Mouse (Mus musculus): ENCODE measurements around the gene Trp53i11. TPM values are rescaled to one million over a fixed set of nuclear protein-coding genes. Genes with fewer than 3 reads are reported as not detected.

Gene Trp53i11
- 53.6 and 69.0 TPM in 2 replicates for polyA plus RNA-seq (2014; fragmentation: Nextera tagmentation; extraction: Ambion mirVana)

- H3K9ac ChIP-seq (replicated peaks; ENCODE audit: low read length), result peak within 1 kb of the TSS; percentile 86
- peak; percentile 91 for ATAC-seq (replicated peaks; ENCODE audit: insufficient number of reproducible peaks, low FRiP score, low TSS enrichment, low read depth)
- H3K36me3 ChIP-seq (replicated peaks; ENCODE audit: control insufficient read depth, insufficient read depth, low read depth, low read length), result no peaks in the 10 kb centered on the region
- H3K9me3 ChIP-seq (replicated peaks; ENCODE audit: control insufficient read depth, low read length), result no peaks in the 10 kb centered on the region
- H3K4me3 ChIP-seq (ENCODE audit: low read depth, low read length), result peak within 1 kb of the TSS; percentile 82
- H3K27me3 ChIP-seq (ENCODE audit: control insufficient read depth, insufficient read depth, low read length), result peaks cover 2% of the 10 kb centered on the region; the same call in 1 of the 2 replicates
- H3K4me1 ChIP-seq (ENCODE audit: control insufficient read depth, insufficient read depth, low read length), result peaks cover under 1% of the 10 kb centered on the region
- DNase-seq (ENCODE audit: low spot score), result peak; percentile 85
- peak within 1 kb of the TSS; percentile 65 for H3K27ac ChIP-seq (replicated peaks; ENCODE audit: low read depth, low read length)
- H3K4me2 ChIP-seq (ENCODE audit: low read depth, low read length), result peak within 1 kb of the TSS; percentile 97
- under 1% methylated on average over 43 of the region's 69 CpGs for WGBS
Observed at GRCm38 (mm10) chr2:93187323-93187996, at the start of gene Trp53i11. Gene Trp53i11, plus strand, starts transcription at chr2:93187548.

DNA sequence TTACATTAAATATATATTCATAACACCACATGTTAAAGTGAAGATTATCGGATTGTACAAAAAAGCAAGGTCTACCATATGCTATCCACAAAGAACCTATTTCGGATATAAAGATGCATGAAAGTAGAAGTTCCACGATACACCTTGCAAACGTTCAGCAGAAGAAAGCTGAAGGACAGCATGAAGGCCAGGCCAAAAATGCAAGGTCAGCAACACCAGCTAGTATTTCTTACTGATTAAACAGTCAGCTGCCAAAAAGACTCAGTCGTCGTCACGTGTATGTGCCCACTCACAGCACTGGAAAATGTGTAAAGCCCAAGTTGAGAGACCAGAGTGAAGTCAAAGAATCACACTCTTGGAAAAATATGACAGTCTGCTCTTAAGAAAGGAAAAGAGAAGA, 47.9 kb upstream of the Trp53i11 start:
- Histone ChIP-seq H3K9ac (replicated peaks; ENCODE audit: low read length) (no peak overlapping the region), H3K27me3 (ENCODE audit: control insufficient read depth, insufficient read depth, low read length) (no peaks in the 10 kb centered on the region), H3K27ac (replicated peaks; ENCODE audit: low read depth, low read length) (no peak overlapping the region), H3K36me3 (replicated peaks; ENCODE audit: control insufficient read depth, insufficient read depth, low read depth, low read length) (no peaks in the 10 kb centered on the region), H3K4me3 (ENCODE audit: low read depth, low read length) (no peak overlapping the region), H3K4me1 (ENCODE audit: control insufficient read depth, insufficient read depth, low read length) (no peaks in the 10 kb centered on the region), H3K9me3 (replicated peaks; ENCODE audit: control insufficient read depth, low read length) (no peaks in the 10 kb centered on the region), H3K4me2 (ENCODE audit: low read depth, low read length) (no peak overlapping the region)
- no peak for DNase-seq (ENCODE audit: low spot score)
- no peak for ATAC-seq (replicated peaks; ENCODE audit: insufficient number of reproducible peaks, low FRiP score, low TSS enrichment, low read depth)
- 90% methylated on average over 7 of the region's 7 CpGs for WGBS

DNA sequence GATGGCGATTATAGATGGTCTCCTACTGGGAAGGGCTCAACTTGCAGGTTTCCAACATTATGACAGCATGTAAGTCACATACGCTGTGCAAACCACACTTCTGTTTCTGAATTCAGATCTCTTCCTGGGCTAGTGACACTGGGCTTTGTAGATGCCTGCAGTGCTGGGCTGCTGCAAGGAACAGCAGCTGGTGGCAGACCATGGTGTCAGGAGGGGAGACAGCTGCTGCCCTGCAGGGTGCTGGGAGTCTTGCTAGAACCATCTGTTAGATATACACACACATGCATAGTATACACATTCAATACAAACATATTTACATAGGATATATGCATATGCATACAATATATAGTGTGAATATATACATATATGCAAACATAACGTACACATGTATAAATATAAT, 46.0 kb upstream of the Trp53i11 start:
- no peaks in the 10 kb centered on the region for H3K9me3 ChIP-seq (replicated peaks; ENCODE audit: control insufficient read depth, low read length)
- no peak for ATAC-seq (replicated peaks; ENCODE audit: insufficient number of reproducible peaks, low FRiP score, low TSS enrichment, low read depth)
- WGBS, result 74% methylated on average over 3 of the region's 3 CpGs
- H3K4me3 ChIP-seq (ENCODE audit: low read depth, low read length), result no peak overlapping the region
- no peak for DNase-seq (ENCODE audit: low spot score)
- H3K4me2 ChIP-seq (ENCODE audit: low read depth, low read length), result no peak overlapping the region
- H3K4me1 ChIP-seq (ENCODE audit: control insufficient read depth, insufficient read depth, low read length), result no peaks in the 10 kb centered on the region
- no peak overlapping the region for H3K27ac ChIP-seq (replicated peaks; ENCODE audit: low read depth, low read length)
- no peak overlapping the region for H3K9ac ChIP-seq (replicated peaks; ENCODE audit: low read length)
- no peaks in the 10 kb centered on the region for H3K36me3 ChIP-seq (replicated peaks; ENCODE audit: control insufficient read depth, insufficient read depth, low read depth, low read length)
- H3K27me3 ChIP-seq (ENCODE audit: control insufficient read depth, insufficient read depth, low read length), result no peaks in the 10 kb centered on the region

DNA sequence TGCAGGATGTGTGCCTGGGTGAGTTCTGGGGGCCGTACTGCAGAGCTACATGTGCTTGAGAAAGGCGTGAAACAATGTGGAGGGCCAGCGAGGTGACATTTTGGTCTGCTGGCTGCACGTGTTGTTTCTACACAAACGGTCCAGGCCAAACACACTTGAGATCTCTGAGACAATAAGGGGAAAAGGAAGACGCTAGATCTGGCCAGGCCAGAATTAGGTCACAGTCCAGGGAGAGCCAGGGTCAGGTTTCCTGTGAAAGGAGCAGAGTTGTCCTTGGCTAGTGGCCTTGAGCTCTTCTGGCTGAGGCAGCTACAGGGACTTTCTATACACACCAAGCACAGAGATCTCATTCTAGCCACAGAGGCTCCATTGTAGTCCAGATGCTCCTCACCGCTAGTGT, 44.7 kb upstream of the Trp53i11 start:
- Histone ChIP-seq H3K27me3 (ENCODE audit: control insufficient read depth, insufficient read depth, low read length) (no peaks in the 10 kb centered on the region), H3K27ac (replicated peaks; ENCODE audit: low read depth, low read length) (no peak overlapping the region), H3K9ac (replicated peaks; ENCODE audit: low read length) (no peak overlapping the region), H3K4me1 (ENCODE audit: control insufficient read depth, insufficient read depth, low read length) (no peaks in the 10 kb centered on the region), H3K4me2 (ENCODE audit: low read depth, low read length) (no peak overlapping the region), H3K9me3 (replicated peaks; ENCODE audit: control insufficient read depth, low read length) (no peaks in the 10 kb centered on the region), H3K36me3 (replicated peaks; ENCODE audit: control insufficient read depth, insufficient read depth, low read depth, low read length) (no peaks in the 10 kb centered on the region), H3K4me3 (ENCODE audit: low read depth, low read length) (no peak overlapping the region)
- ATAC-seq (replicated peaks; ENCODE audit: insufficient number of reproducible peaks, low FRiP score, low TSS enrichment, low read depth) (no peak), DNase-seq (ENCODE audit: low spot score) (no peak)
- 64% methylated on average over 7 of the region's 7 CpGs for WGBS

GRCm38 (mm10) chr2:93144126-93144525, 43.2 kb upstream of the Trp53i11 start:
- ATAC-seq (replicated peaks; ENCODE audit: insufficient number of reproducible peaks, low FRiP score, low TSS enrichment, low read depth), result no peak
- WGBS, result 84% methylated on average over 3 of the region's 3 CpGs
- Histone ChIP-seq H3K27me3 (ENCODE audit: control insufficient read depth, insufficient read depth, low read length) (no peaks in the 10 kb centered on the region), H3K4me2 (ENCODE audit: low read depth, low read length) (no peak overlapping the region), H3K36me3 (replicated peaks; ENCODE audit: control insufficient read depth, insufficient read depth, low read depth, low read length) (no peaks in the 10 kb centered on the region), H3K9ac (replicated peaks; ENCODE audit: low read length) (no peak overlapping the region), H3K4me3 (ENCODE audit: low read depth, low read length) (no peak overlapping the region), H3K9me3 (replicated peaks; ENCODE audit: control insufficient read depth, low read length) (no peaks in the 10 kb centered on the region), H3K27ac (replicated peaks; ENCODE audit: low read depth, low read length) (no peak overlapping the region), H3K4me1 (ENCODE audit: control insufficient read depth, insufficient read depth, low read length) (no peaks in the 10 kb centered on the region)
- DNase-seq (ENCODE audit: low spot score), result no peak

- no peaks in the 10 kb centered on the region for H3K27me3 ChIP-seq (ENCODE audit: control insufficient read depth, insufficient read depth, low read length)
- no peak overlapping the region for H3K4me3 ChIP-seq (ENCODE audit: low read depth, low read length)
- 62% methylated on average over 2 of the region's 2 CpGs for WGBS
- no peaks in the 10 kb centered on the region for H3K36me3 ChIP-seq (replicated peaks; ENCODE audit: control insufficient read depth, insufficient read depth, low read depth, low read length)
- DNase-seq (ENCODE audit: low spot score) (no peak), ATAC-seq (replicated peaks; ENCODE audit: insufficient number of reproducible peaks, low FRiP score, low TSS enrichment, low read depth) (no peak)
- no peak overlapping the region for H3K9ac ChIP-seq (replicated peaks; ENCODE audit: low read length)
- no peak overlapping the region for H3K4me2 ChIP-seq (ENCODE audit: low read depth, low read length)
- no peak overlapping the region for H3K27ac ChIP-seq (replicated peaks; ENCODE audit: low read depth, low read length)
- H3K4me1 ChIP-seq (ENCODE audit: control insufficient read depth, insufficient read depth, low read length), result no peaks in the 10 kb centered on the region
- no peaks in the 10 kb centered on the region for H3K9me3 ChIP-seq (replicated peaks; ENCODE audit: control insufficient read depth, low read length)
Observed at GRCm38 (mm10) chr2:93150009-93150408, 37.3 kb upstream of the Trp53i11 start.

DNA sequence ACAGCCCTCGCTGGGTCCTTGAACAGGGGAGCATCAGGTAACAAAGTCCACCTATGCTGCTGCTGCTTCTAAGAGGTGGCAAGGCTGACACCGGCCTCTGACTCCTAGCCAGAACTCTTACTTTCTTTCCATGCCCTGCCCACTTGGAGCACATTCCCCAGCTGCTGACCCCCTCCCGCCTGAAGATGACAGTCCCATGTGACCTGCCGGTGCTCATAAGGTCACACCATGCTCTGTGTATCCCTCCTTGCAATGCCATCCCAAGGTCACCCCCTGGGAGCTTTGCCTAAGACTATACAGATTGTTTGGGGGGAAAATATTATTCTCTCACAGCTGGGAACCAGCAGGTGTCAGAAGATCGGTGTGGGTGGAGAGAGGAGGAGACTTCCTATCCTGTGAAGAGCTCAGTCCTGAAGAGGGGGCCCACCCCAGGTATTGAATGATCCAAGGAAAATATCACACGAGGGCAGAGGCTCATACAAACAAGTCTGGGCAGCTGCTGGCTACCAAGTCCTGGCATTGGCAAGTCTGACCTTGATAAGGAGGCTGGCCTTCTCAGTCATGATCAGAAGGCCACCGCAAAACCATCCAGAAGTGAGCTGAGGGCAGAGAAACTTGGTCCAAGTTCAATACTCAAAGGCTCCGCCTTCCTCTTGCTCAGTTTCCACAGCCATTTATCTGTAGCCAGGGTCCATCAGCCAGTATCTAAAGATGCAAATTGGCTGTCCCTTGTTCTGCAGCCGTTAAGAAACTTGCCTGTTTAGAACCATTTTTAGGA, 36.5 kb upstream of the Trp53i11 start:
- 73% methylated on average over 9 of the region's 9 CpGs for WGBS
- H3K27ac ChIP-seq (replicated peaks; ENCODE audit: low read depth, low read length), result no peak overlapping the region
- no peaks in the 10 kb centered on the region for H3K9me3 ChIP-seq (replicated peaks; ENCODE audit: control insufficient read depth, low read length)
- H3K36me3 ChIP-seq (replicated peaks; ENCODE audit: control insufficient read depth, insufficient read depth, low read depth, low read length), result no peaks in the 10 kb centered on the region
- H3K27me3 ChIP-seq (ENCODE audit: control insufficient read depth, insufficient read depth, low read length), result no peaks in the 10 kb centered on the region
- no peaks in the 10 kb centered on the region for H3K4me1 ChIP-seq (ENCODE audit: control insufficient read depth, insufficient read depth, low read length)
- ATAC-seq (replicated peaks; ENCODE audit: insufficient number of reproducible peaks, low FRiP score, low TSS enrichment, low read depth) (no peak), DNase-seq (ENCODE audit: low spot score) (no peak)
- H3K4me2 ChIP-seq (ENCODE audit: low read depth, low read length), result no peak overlapping the region
- no peak overlapping the region for H3K4me3 ChIP-seq (ENCODE audit: low read depth, low read length)
- H3K9ac ChIP-seq (replicated peaks; ENCODE audit: low read length), result no peak overlapping the region

GRCm38 (mm10) chr2:93152191-93152601, 35.2 kb upstream of the Trp53i11 start:
- no peak overlapping the region for H3K4me2 ChIP-seq (ENCODE audit: low read depth, low read length)
- no peak overlapping the region for H3K4me3 ChIP-seq (ENCODE audit: low read depth, low read length)
- H3K9ac ChIP-seq (replicated peaks; ENCODE audit: low read length), result no peak overlapping the region
- H3K27ac ChIP-seq (replicated peaks; ENCODE audit: low read depth, low read length), result no peak overlapping the region
- ATAC-seq (replicated peaks; ENCODE audit: insufficient number of reproducible peaks, low FRiP score, low TSS enrichment, low read depth) (no peak), DNase-seq (ENCODE audit: low spot score) (no peak)
- no peaks in the 10 kb centered on the region for H3K36me3 ChIP-seq (replicated peaks; ENCODE audit: control insufficient read depth, insufficient read depth, low read depth, low read length)
- 77% methylated on average over 6 of the region's 6 CpGs for WGBS
- H3K27me3 ChIP-seq (ENCODE audit: control insufficient read depth, insufficient read depth, low read length), result no peaks in the 10 kb centered on the region
- no peaks in the 10 kb centered on the region for H3K4me1 ChIP-seq (ENCODE audit: control insufficient read depth, insufficient read depth, low read length)
- H3K9me3 ChIP-seq (replicated peaks; ENCODE audit: control insufficient read depth, low read length), result no peaks in the 10 kb centered on the region

Data from embryonic facial prominence, embryonic 11.5 days (tissue).